Mouse (Mus musculus): ENCODE measurements around the gene Cstad.
A peak's percentile ranks its signal among the peaks of the same experiment; 100 is the strongest.

Cstad gene

DNA sequence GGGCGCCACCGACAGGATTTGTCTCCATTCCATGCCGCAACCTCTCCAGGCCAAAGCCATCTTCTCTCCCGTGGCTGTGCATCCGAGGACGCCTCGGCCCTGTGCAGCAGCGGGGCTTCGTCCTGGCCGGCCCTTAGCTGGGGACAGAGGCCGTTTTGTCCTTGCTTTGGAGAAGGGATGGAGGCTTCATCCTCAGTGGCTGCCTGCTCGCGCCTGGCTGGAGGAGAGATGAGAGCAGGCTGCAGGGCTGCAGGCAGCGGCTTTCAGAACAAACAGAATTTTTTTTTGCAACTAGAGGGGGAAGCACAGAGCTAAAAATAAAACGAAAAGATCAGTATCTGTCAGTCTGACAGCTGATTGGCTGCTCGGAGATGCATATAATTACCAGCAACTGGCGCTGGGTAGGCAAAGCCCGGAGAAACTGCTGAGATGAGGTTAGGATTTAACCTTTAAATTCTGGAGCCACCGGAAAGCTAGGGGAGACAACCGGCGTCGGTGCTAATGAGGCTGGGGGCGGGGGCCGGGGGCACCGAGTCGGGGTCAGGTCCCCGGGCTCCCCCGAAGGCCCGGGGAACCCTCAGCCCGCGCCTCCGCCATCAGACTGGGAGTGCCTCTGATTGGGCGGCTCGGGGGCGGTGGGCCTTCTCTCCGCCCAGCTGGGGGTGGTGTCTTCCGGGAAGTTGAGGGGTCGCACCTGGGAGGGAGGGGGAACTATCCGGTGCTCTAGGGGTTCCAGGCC, at the start of gene Cstad:
Gene Cstad (plus strand): TSS at position 400 of the 739 bp plus-strand sequence.
- DNase-seq (ENCODE audit: low spot score) = peak; percentile 83

- no peak for DNase-seq (ENCODE audit: low spot score)
Measured at GRCm38 (mm10) chr2:30545706-30546105, 49.1 kb upstream of the Cstad start.

GRCm38 (mm10) chr2:30546219-30546618, 48.6 kb upstream of the Cstad start:
- no peak for DNase-seq (ENCODE audit: low spot score)

- peak; percentile 84 for DNase-seq (ENCODE audit: low spot score)
Measured at GRCm38 (mm10) chr2:30547455-30548217, 47.2 kb upstream of the Cstad start.

GRCm38 (mm10) chr2:30551579-30551978, 43.3 kb upstream of the Cstad start:
- no peak for DNase-seq (ENCODE audit: low spot score)

DNA sequence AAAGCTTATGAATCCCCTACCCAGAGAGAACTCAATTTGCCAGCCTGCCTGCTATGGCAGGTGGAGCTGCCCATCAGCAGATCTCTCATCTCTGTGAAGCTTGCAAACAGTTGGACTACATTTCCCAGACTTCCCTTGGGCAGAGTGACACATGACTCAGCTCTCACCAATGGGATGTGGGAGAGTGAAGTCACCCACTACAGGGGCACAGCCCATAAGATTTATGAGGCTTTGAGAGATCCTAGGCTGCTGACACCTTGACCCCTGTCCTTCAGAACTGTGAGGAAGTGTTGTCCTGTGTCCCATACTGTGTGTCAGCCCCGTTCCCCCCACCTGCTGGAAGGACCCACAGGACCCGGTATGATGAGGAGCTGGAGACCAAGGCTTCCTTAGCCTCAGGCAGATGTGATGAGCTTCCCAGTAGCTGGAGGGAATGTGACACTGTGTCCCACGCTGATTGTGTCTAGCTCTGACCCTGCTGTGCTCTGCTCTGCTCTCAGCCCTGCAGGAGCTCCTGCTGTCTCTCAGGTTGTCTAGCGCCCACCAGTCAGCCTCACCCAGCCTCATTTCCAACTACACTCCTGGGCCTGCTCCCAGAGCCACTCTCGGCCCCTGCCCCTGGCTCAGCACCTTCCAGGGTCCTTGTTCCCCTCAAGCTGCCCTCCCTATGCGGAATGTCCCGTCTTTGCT, 40.8 kb upstream of the Cstad start:
- DNase-seq (ENCODE audit: low spot score) = peak; percentile 72

- no peak for DNase-seq (ENCODE audit: low spot score)
Measured at GRCm38 (mm10) chr2:30555257-30555656, 39.6 kb upstream of the Cstad start.

DNA sequence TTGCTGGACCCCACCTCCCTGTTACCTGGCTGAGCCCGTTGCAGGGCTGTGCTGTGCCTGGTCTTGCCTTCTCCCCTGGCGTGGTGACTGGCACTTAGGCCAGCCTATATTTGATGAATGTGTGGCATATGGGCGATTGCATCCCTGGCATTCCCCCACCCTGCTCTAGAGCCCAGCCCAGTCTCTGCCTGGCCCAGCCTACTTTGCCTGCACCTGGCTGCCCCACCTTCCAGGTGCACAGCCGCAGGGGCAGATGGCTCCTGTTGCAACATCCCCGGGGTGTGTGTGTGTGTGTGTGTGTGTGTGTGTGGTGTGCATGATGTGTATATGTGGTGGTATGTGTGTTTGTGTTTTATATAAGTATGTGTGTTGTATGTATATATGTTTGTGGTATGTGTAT, 38.3 kb upstream of the Cstad start:
- no peak for DNase-seq (ENCODE audit: low spot score)

- DNase-seq (ENCODE audit: low spot score) = no peak
Measured at GRCm38 (mm10) chr2:30559552-30559951, 35.3 kb upstream of the Cstad start.

GRCm38 (mm10) chr2:30562553-30562952, 32.3 kb upstream of the Cstad start:
- DNase-seq (ENCODE audit: low spot score) = no peak

DNA sequence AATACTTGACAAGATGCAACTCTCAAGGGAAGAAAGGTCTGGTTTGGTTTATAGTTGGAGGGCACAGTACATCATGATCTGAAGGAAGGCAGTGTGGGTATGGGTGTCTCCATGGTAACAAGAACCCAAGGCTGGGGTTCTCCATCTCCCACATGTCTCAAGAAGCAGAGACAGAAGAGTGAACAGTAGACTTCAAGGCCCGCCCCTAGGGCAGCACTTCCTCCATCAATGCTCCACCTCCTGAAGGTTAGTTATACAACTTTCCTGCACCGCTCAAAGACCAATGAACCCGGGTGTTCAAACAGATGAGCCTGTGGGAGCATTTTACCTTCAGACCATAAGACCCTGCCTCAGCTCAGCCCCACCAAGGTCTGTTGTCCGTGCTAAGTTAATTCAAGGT, 23.2 kb upstream of the Cstad start:
- DNase-seq (ENCODE audit: low spot score) = no peak

DNA sequence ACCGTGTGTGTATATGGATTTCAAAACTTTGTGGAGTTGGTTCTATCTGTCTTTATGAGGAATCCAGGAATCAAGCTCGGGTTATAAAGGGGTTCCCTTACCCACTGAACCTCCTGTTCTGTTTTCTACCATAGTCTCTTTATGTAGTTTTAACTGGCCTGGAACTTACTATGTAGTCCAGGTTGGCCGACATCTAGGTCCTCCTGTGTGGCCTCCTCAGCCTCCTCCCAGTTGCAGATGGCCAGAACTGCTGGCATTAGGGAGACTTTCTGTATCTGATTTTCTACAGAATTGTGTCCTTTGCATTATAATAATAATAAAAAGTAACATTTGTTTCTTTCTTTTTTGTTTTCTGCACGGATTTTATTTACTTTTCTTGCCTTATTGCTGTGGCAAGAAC, 21.3 kb upstream of the Cstad start:
- DNase-seq (ENCODE audit: low spot score) = no peak

DNA sequence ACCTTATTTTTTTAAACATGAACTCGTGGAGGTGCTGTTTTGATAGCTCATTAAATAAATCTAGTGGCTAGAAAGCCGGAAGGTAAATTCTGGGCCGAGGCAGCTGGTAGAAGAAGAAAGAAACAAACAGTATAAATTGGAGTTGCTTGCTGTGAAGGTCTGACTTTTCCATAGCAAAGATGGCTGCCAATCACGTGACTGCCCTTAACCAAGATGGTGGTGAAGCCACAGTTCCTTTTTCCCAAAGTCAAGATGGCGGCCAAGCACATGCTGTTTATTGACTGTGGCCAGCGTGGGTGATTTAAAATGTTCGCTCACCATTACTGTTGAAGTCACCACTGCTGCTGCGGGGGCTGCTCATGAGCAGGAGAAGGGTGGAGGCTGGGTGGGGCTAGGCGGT, 17.8 kb upstream of the Cstad start:
- no peak for DNase-seq (ENCODE audit: low spot score)

DNA sequence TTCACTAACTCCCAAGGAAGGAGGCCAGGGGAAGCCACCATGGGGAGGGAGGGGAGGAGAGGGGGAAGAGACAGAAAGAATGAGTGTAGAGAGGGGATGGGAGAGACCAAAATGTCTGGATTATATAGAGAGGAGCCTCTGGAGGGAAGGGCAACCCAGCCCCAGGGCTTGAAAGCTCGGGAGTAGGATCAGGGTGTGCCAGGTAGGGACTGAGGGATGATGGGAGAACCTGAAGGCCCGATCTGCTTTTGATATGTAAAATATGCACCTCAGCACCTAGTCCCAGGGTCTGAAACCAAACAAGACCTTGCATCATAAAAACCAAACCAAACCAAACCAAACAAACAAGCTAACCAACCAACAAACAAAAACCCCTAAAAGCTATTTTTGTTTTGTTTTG, 16.8 kb upstream of the Cstad start:
- DNase-seq (ENCODE audit: low spot score) = no peak

- DNase-seq (ENCODE audit: low spot score) = peak; percentile 74
Measured at GRCm38 (mm10) chr2:30587161-30587560, 7.7 kb upstream of the Cstad start.

DNA sequence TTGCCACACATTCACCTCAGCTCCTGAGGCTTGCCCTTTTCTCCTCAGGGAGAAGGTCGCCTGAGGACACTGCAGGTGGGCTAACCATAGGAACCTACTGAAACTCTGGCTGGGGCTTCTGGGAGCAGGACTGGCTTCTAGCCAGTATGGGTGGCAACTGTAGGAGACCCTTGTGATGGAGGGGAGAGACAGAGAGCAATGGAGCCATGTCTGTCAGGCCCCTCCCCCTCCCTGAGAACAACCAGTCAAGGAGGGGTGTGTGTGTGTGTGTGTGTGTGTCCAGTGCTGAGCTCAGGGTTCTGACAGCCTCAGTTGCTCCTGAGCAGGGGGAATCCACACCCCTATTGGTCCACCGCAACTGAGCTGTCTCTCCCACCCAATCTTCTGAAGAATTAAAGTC, 7.2 kb upstream of the Cstad start:
- DNase-seq (ENCODE audit: low spot score) = no peak

DNA sequence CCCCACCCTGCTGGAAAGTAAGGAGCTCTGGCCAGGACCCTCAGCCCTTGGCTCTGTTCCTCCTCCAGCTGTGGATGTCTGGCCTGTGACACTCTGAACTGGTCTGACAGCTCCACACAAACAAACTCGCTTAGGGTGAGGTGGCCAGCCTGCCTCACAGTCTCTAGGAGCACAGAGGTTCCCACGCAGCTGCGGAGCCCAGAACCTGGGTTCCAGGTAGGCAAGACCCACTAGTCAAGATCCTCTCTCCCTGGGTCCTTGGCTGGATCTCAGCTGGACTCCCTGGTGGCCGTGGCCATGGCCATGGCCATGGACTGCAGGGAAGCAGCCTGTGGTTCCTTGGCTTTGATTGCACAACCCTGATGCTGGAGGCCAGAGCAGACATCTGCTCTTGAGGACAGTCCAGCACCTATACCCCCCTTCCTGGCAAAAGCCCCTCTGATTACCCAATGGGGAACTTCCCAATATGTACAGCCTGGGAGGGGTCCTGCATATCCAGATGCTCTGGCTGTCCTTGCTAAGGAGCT, 5.8 kb upstream of the Cstad start:
- DNase-seq (ENCODE audit: low spot score) = peak; percentile 50

GRCm38 (mm10) chr2:30589781-30590180, 5.1 kb upstream of the Cstad start:
- no peak for DNase-seq (ENCODE audit: low spot score)

DNA sequence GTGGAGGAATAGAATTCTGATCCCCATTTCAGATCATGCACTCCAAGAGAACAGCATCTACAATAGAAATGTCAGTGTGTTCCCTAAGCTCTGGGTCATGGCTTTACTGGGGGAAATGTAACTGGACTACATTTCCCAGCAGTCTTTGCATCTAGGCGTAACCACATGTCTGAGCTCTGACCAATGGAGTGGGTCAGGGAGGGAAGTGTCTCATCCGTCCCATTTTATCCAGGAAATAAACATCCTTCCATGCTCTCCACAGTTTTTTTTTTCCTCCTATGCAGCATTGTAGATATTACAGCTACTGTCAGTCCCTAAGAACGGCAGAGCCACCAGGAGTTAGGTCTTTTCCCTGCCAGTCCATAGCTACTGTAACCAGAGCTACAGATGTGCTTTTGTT, 3.9 kb upstream of the Cstad start:
- peak; percentile 89 for DNase-seq (ENCODE audit: low spot score)

GRCm38 (mm10) chr2:30592391-30592790, 2.4 kb upstream of the Cstad start:
- no peak for DNase-seq (ENCODE audit: low spot score)

GRCm38 (mm10) chr2:30592951-30593350, 1.9 kb upstream of the Cstad start:
- DNase-seq (ENCODE audit: low spot score) = no peak

DNA sequence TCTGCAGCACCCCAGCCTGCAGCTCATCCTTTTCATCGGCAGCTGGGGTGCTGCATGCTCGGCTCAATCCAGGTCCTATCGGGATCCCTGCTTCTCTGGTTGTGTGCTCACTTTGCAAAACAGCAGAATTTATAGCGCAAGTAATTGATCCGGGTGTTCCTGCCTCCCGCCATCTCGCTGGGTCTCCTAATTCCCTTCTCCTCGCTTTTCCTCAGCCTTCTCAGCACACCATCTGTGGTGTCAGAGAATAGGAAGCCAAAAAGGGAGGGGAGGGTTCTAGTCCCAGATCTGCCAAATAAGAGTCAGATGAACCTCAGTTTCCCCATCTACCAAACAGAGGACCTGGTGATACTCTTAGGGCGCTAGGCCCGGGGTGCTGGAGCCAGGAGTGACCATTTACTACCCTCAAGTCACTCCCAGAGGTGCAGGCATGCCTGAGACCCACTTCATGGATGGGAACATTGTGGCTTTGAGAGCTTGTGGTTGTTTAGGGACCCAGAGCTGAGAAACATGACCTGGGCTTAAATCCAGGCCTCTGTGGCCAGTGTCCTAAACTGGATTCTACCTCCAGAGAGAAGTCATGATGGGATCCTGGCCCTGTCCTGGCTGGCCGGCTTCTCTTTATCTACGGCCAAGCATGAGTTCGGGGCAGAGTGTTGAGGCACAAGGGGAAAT, 1.1 kb upstream of the Cstad start:
- DNase-seq (ENCODE audit: low spot score) = no peak
